Mouse (Mus musculus) kidney, embryonic 15.5 days (tissue): ENCODE measurements at regions not wholly inside any gene's neighbourhood (a gene's known extent, or its start where the extent isn't known, plus 50 kb on each side); places are given as distances from the start of the nearest gene placed in this dataset.

Source experiments
- ATAC-seq: fragments of 200-750 bp; cut with Nextera tagmentation; replicated peaks from 2 replicates; pipeline ENCODE4 v1.8.0; 2017; ENCODE audit warnings: moderate TSS enrichment; ENCODE audit not compliant: low FRiP score
- H3K27ac ChIP-seq: fragments of 300-500 bp; sonication (generic); 2 replicates; pipeline ENCODE4 v1.5.1; 2015; ENCODE audit warnings: mild to moderate bottlenecking, inconsistent platforms
- H3K27me3 ChIP-seq: fragments of 300-500 bp; sonication (generic); 2 replicates; pipeline ENCODE4 v1.6.1; 2015; ENCODE audit warnings: inconsistent platforms
- H3K36me3 ChIP-seq: fragments of 300-500 bp; sonication (generic); 2 replicates; pipeline ENCODE4 v1.6.1; 2015; ENCODE audit warnings: inconsistent platforms
- H3K4me1 ChIP-seq: fragments of 300-500 bp; sonication (generic); 2 replicates; pipeline ENCODE4 v1.6.1; 2015; ENCODE audit warnings: inconsistent platforms
- H3K4me2 ChIP-seq: fragments of 300-500 bp; sonication (generic); 2 replicates; pipeline ENCODE4 v1.6.1; 2015; ENCODE audit warnings: moderate library complexity, mild to moderate bottlenecking, inconsistent platforms
- H3K4me3 ChIP-seq: fragments of 300-500 bp; sonication (generic); replicated peaks from 2 replicates; pipeline ENCODE4 v1.5.1; 2015; ENCODE audit warnings: mild to moderate bottlenecking, inconsistent platforms
- H3K9ac ChIP-seq: fragments of 300-500 bp; sonication (generic); 2 replicates; pipeline ENCODE4 v1.6.1; 2015; ENCODE audit warnings: mild to moderate bottlenecking, inconsistent platforms
- H3K9me3 ChIP-seq: fragments of 300-500 bp; sonication (generic); replicated peaks from 2 replicates; pipeline ENCODE4 v1.6.1; 2016; ENCODE audit warnings: inconsistent platforms
- WGBS: fragments of 180-500 bp; shearing (Covaris S2); methylation state at CpG from one replicate; pipeline ENCODE4 v1.1.7; 2015; ENCODE audit warnings: mixed read lengths; 5-methylcytosine and 5-hydroxymethylcytosine counted together

DNA sequence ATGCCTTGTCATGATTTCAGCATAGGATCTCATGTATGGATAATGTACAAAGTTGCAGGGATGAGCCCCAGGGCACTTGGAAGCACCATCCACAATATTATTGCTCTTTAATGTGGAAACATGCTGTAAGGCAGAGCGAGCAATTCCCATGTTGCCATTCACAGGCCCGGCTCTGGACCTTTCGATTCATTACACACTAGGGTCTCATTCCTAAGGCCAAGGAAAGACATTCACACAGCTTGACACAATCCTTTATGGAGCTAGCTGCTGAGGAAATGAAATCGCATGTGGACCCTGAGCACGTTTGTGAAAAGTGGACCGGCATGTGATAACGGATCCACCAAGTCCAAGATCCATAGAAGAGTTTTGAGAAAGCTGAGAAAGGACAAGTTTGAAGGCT is 105.2 kb downstream of the Elovl4 start:
- Histone ChIP-seq H3K4me2 (no peak overlapping the region), H3K36me3 (no peaks in the 10 kb centered on the region), H3K27me3 (no peaks in the 10 kb centered on the region), H3K9me3 (no peaks in the 10 kb centered on the region), H3K4me3 (no peak overlapping the region), H3K27ac (no peak overlapping the region), H3K4me1 (no peaks in the 10 kb centered on the region), H3K9ac (no peak overlapping the region)
- 89% methylated on average over 7 of the region's 7 CpGs for WGBS
- no peak for ATAC-seq

DNA sequence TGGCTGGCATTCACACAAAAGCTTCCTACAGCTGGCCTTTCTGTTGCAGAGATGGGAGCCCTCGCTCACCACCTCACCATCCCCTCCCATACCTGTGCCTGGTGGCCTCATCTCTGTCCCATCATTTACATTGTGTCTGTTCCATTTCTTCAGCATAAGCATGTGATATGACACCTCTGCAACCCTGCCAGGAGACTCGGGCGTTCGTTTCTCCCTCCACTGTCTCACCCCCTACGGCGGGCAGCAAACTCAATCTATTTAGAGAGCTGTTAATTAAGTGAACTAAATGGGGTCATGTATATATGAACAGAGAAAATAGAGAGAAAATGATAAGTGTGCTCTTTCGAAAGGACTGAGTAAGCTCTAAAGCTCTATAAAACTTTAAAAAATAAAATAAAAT is 106.0 kb downstream of the Elovl4 start:
- Histone ChIP-seq H3K4me1 (no peaks in the 10 kb centered on the region), H3K9me3 (no peaks in the 10 kb centered on the region), H3K4me3 (no peak overlapping the region), H3K36me3 (no peaks in the 10 kb centered on the region), H3K27me3 (no peaks in the 10 kb centered on the region), H3K27ac (no peak overlapping the region), H3K9ac (no peak overlapping the region), H3K4me2 (no peak overlapping the region)
- ATAC-seq, result no peak
- WGBS, result 85% methylated on average over 7 of the region's 7 CpGs

DNA sequence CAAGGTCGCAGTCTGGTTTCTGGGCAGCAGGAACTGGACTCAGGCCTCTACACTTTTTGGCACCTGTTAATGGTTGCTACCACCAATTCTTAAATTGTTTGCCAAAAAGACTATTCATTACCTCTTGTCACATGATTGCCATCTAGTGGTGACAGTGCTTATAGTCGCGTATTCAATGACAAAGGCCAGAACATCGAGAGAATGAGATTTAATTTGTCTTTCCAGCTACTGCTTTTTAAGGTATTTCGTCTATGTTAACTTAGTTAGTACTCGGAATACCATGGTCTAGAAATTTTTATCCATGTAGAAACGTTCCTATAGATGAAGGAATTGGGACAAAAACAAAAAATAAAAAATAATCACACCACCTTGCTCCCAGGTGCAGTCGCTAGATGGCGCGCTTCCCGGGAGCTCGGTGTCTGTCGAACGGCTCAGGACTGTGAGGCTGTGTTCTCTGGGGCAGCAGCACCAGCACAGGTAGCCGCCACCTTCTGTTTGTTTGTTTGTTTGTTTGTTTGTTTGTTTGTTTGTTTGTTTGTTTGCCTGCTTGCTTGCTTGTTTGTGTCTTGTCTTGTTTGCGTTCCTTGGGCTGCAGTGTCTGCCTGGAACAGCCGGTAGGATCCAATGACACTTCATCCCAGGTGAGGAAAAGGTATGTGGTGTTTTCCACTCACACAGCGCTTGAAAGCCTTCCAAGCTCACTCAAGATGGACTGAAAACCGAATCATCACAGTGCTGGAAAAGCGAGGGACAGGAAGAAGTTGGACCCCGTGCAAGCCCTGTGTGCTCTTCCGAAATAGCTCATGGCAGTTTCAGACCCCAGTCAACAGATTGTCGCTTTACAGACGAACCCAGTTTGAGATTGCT is 114.5 kb downstream of the Elovl4 start:
- peak; percentile 80 for ATAC-seq
- Histone ChIP-seq H3K27ac (no peak overlapping the region), H3K4me3 (peak overlapping the region; percentile 30), H3K4me1 (peaks cover 8% of the 10 kb centered on the region), H3K9me3 (no peaks in the 10 kb centered on the region), H3K4me2 (peak overlapping the region; percentile 48), H3K36me3 (no peaks in the 10 kb centered on the region), H3K27me3 (peaks cover 13% of the 10 kb centered on the region), H3K9ac (no peak overlapping the region)
- 23% methylated on average over 24 of the region's 24 CpGs for WGBS
